Mouse (Mus musculus): ENCODE data around the gene Zfp213. TPM values are rescaled to one million over a fixed set of nuclear protein-coding genes. Genes with fewer than 3 reads are reported as not detected.

Gene Zfp213
- polyA plus RNA-seq, 1 experiment from 2014 or later = 19.9 TPM

- DNase-seq (ENCODE audit: low spot score, missing footprints) = peak; percentile 97
- Histone ChIP-seq H3K4me2 (peak overlapping the region; percentile 80), H3K27me3 (ENCODE audit: control insufficient read depth, insufficient read depth, low read length) (no peaks in the 10 kb centered on the region), H3K4me3 (ENCODE audit: low read depth, low read length) (peak overlapping the region; percentile 46), H3K36me3 (ENCODE audit: control insufficient read depth, insufficient read depth, low read length) (peaks cover 3% of the 10 kb centered on the region; the same call in 1 of the 2 replicates), H3K4me1 (ENCODE audit: control insufficient read depth, insufficient read depth, low read length) (peaks cover 11% of the 10 kb centered on the region), H3K9me3 (ENCODE audit: control insufficient read depth, low read length) (no peaks in the 10 kb centered on the region), H3K9ac (ENCODE audit: low read length) (peak overlapping the region; percentile 70), H3K27ac (ENCODE audit: low read depth, low read length) (no peak overlapping the region)
- WGBS = under 1% methylated on average over 22 of the region's 22 CpGs
- peak; percentile 89 for ATAC-seq (ENCODE audit: low FRiP score)
Measured at GRCm38 (mm10) chr17:23585721-23586491, 21.9 kb upstream of the Zfp213 start.

GRCm38 (mm10) chr17:23584786-23585185, 20.7 kb upstream of the Zfp213 start:
- Histone ChIP-seq H3K27me3 (ENCODE audit: control insufficient read depth, insufficient read depth, low read length) (no peaks in the 10 kb centered on the region), H3K9ac (ENCODE audit: low read length) (no peak overlapping the region), H3K4me2 (peak overlapping the region; percentile 80), H3K36me3 (ENCODE audit: control insufficient read depth, insufficient read depth, low read length) (peaks cover 13% of the 10 kb centered on the region), H3K4me1 (ENCODE audit: control insufficient read depth, insufficient read depth, low read length) (peaks cover 11% of the 10 kb centered on the region), H3K27ac (ENCODE audit: low read depth, low read length) (no peak overlapping the region), H3K4me3 (ENCODE audit: low read depth, low read length) (peak overlapping the region; percentile 46; the same call in 1 of the 2 replicates), H3K9me3 (ENCODE audit: control insufficient read depth, low read length) (no peaks in the 10 kb centered on the region)
- DNase-seq (ENCODE audit: low spot score, missing footprints) (no peak), ATAC-seq (ENCODE audit: low FRiP score) (no peak)
- WGBS = 87% methylated on average over 8 of the region's 8 CpGs

- 0 out of 2 replicates have a peak, but pooled peaks have one; percentile 33 for ATAC-seq (ENCODE audit: low FRiP score)
- no peak for DNase-seq (ENCODE audit: low spot score, missing footprints)
- no peaks in the 10 kb centered on the region for H3K9me3 ChIP-seq (ENCODE audit: control insufficient read depth, low read length)
- no peak overlapping the region for H3K9ac ChIP-seq (ENCODE audit: low read length)
- H3K27me3 ChIP-seq (ENCODE audit: control insufficient read depth, insufficient read depth, low read length) = no peaks in the 10 kb centered on the region
- no peak overlapping the region for H3K4me2 ChIP-seq
- peaks cover 27% of the 10 kb centered on the region for H3K36me3 ChIP-seq (ENCODE audit: control insufficient read depth, insufficient read depth, low read length)
- no peak overlapping the region for H3K27ac ChIP-seq (ENCODE audit: low read depth, low read length)
- H3K4me1 ChIP-seq (ENCODE audit: control insufficient read depth, insufficient read depth, low read length) = no peaks in the 10 kb centered on the region
- no peak overlapping the region for H3K4me3 ChIP-seq (ENCODE audit: low read depth, low read length)
- whole genome bisulfite sequencing = 95% methylated on average over 38 of the region's 38 CpGs
Measured at GRCm38 (mm10) chr17:23575951-23576552, 12.0 kb upstream of the Zfp213 start.

- WGBS = 91% methylated on average over 8 of the region's 8 CpGs
- Histone ChIP-seq H3K27me3 (ENCODE audit: control insufficient read depth, insufficient read depth, low read length) (no peaks in the 10 kb centered on the region), H3K9me3 (ENCODE audit: control insufficient read depth, low read length) (no peaks in the 10 kb centered on the region), H3K4me1 (ENCODE audit: control insufficient read depth, insufficient read depth, low read length) (no peaks in the 10 kb centered on the region), H3K4me3 (ENCODE audit: low read depth, low read length) (no peak overlapping the region), H3K36me3 (ENCODE audit: control insufficient read depth, insufficient read depth, low read length) (peaks cover 14% of the 10 kb centered on the region), H3K27ac (ENCODE audit: low read depth, low read length) (no peak overlapping the region), H3K9ac (ENCODE audit: low read length) (no peak overlapping the region), H3K4me2 (no peak overlapping the region)
- ATAC-seq (ENCODE audit: low FRiP score) (no peak), DNase-seq (ENCODE audit: low spot score, missing footprints) (no peak)
Measured at GRCm38 (mm10) chr17:23574130-23574529, 10.1 kb upstream of the Zfp213 start.

GRCm38 (mm10) chr17:23572059-23572458, 8.0 kb upstream of the Zfp213 start:
- H3K27me3 ChIP-seq (ENCODE audit: control insufficient read depth, insufficient read depth, low read length) = no peaks in the 10 kb centered on the region
- no peak overlapping the region for H3K27ac ChIP-seq (ENCODE audit: low read depth, low read length)
- WGBS = 82% methylated on average over 6 of the region's 6 CpGs
- no peak overlapping the region for H3K9ac ChIP-seq (ENCODE audit: low read length)
- DNase-seq (ENCODE audit: low spot score, missing footprints) = no peak
- no peaks in the 10 kb centered on the region for H3K9me3 ChIP-seq (ENCODE audit: control insufficient read depth, low read length)
- peaks cover 14% of the 10 kb centered on the region for H3K36me3 ChIP-seq (ENCODE audit: control insufficient read depth, insufficient read depth, low read length)
- ATAC-seq (ENCODE audit: low FRiP score) = no peak
- H3K4me1 ChIP-seq (ENCODE audit: control insufficient read depth, insufficient read depth, low read length) = no peaks in the 10 kb centered on the region
- no peak overlapping the region for H3K4me3 ChIP-seq (ENCODE audit: low read depth, low read length)
- no peak overlapping the region for H3K4me2 ChIP-seq

- 25% methylated on average over 5 of the region's 5 CpGs for WGBS
- DNase-seq (ENCODE audit: low spot score, missing footprints) = peak; percentile 88
- 0 out of 2 replicates have a peak, but pooled peaks have one; percentile 28 for ATAC-seq (ENCODE audit: low FRiP score)
Measured at GRCm38 (mm10) chr17:23571084-23571483, 7.0 kb upstream of the Zfp213 start.

GRCm38 (mm10) chr17:23570017-23570416, 6.0 kb upstream of the Zfp213 start:
- peaks cover 3% of the 10 kb centered on the region; the same call in 1 of the 2 replicates for H3K4me1 ChIP-seq (ENCODE audit: control insufficient read depth, insufficient read depth, low read length)
- DNase-seq (ENCODE audit: low spot score, missing footprints) = no peak
- WGBS = 47% methylated on average over 6 of the region's 6 CpGs
- H3K4me2 ChIP-seq = no peak overlapping the region
- H3K27ac ChIP-seq (ENCODE audit: low read depth, low read length) = no peak overlapping the region
- ATAC-seq (ENCODE audit: low FRiP score) = no peak
- no peak overlapping the region for H3K4me3 ChIP-seq (ENCODE audit: low read depth, low read length)
- no peak overlapping the region for H3K9ac ChIP-seq (ENCODE audit: low read length)
- no peaks in the 10 kb centered on the region for H3K27me3 ChIP-seq (ENCODE audit: control insufficient read depth, insufficient read depth, low read length)
- no peaks in the 10 kb centered on the region; the same call in 1 of the 2 replicates for H3K36me3 ChIP-seq (ENCODE audit: control insufficient read depth, insufficient read depth, low read length)
- no peaks in the 10 kb centered on the region for H3K9me3 ChIP-seq (ENCODE audit: control insufficient read depth, low read length)

More at GRCm38 (mm10) chr17:23571084-23571483, 7.0 kb upstream of the Zfp213 start:
- Histone ChIP-seq H3K27me3 (ENCODE audit: control insufficient read depth, insufficient read depth, low read length) (no peaks in the 10 kb centered on the region), H3K9me3 (ENCODE audit: control insufficient read depth, low read length) (no peaks in the 10 kb centered on the region), H3K4me1 (ENCODE audit: control insufficient read depth, insufficient read depth, low read length) (no peaks in the 10 kb centered on the region), H3K4me3 (ENCODE audit: low read depth, low read length) (no peak overlapping the region), H3K27ac (ENCODE audit: low read depth, low read length) (no peak overlapping the region), H3K36me3 (ENCODE audit: control insufficient read depth, insufficient read depth, low read length) (peaks cover 6% of the 10 kb centered on the region), H3K4me2 (no peak overlapping the region), H3K9ac (ENCODE audit: low read length) (no peak overlapping the region)

- Histone ChIP-seq H3K27me3 (ENCODE audit: control insufficient read depth, insufficient read depth, low read length) (no peaks in the 10 kb centered on the region), H3K4me1 (ENCODE audit: control insufficient read depth, insufficient read depth, low read length) (peaks cover 8% of the 10 kb centered on the region), H3K4me3 (ENCODE audit: low read depth, low read length) (no peak overlapping the region), H3K9ac (ENCODE audit: low read length) (no peak overlapping the region), H3K27ac (ENCODE audit: low read depth, low read length) (no peak overlapping the region), H3K9me3 (ENCODE audit: control insufficient read depth, low read length) (no peaks in the 10 kb centered on the region), H3K4me2 (no peak overlapping the region), H3K36me3 (ENCODE audit: control insufficient read depth, insufficient read depth, low read length) (no peaks in the 10 kb centered on the region; the same call in 1 of the 2 replicates)
- ATAC-seq (ENCODE audit: low FRiP score) = no peak
- WGBS = 24% methylated on average over 5 of the region's 5 CpGs
- no peak for DNase-seq (ENCODE audit: low spot score, missing footprints)
Measured at GRCm38 (mm10) chr17:23568370-23568769, 4.3 kb upstream of the Zfp213 start.

- Histone ChIP-seq H3K36me3 (ENCODE audit: control insufficient read depth, insufficient read depth, low read length) (no peaks in the 10 kb centered on the region), H3K4me1 (ENCODE audit: control insufficient read depth, insufficient read depth, low read length) (peaks cover 8% of the 10 kb centered on the region), H3K27me3 (ENCODE audit: control insufficient read depth, insufficient read depth, low read length) (no peaks in the 10 kb centered on the region), H3K9ac (ENCODE audit: low read length) (no peak overlapping the region), H3K27ac (ENCODE audit: low read depth, low read length) (no peak overlapping the region), H3K4me2 (no peak overlapping the region), H3K9me3 (ENCODE audit: control insufficient read depth, low read length) (no peaks in the 10 kb centered on the region), H3K4me3 (ENCODE audit: low read depth, low read length) (no peak overlapping the region)
- ATAC-seq (ENCODE audit: low FRiP score) (no peak), DNase-seq (ENCODE audit: low spot score, missing footprints) (no peak)
- 52% methylated on average over 5 of the region's 5 CpGs for WGBS
Measured at GRCm38 (mm10) chr17:23566787-23567186, 2.7 kb upstream of the Zfp213 start.
